Mouse (Mus musculus) myocyte (in vitro differentiated cells): ENCODE results near the gene Phkb.

Experiments used
- CEBPB ChIP-seq: IDR thresholded peaks from 2 replicates; pipeline ENCODE4 v1.6.1; 2011; ENCODE audit warnings: mild to moderate bottlenecking, moderate library complexity; ENCODE audit not compliant: poor library complexity, insufficient read depth, severe bottlenecking
- E2F4 ChIP-seq: IDR thresholded peaks from one replicate; pipeline ENCODE4 v1.6.1; 2011; ENCODE audit warnings: mild to moderate bottlenecking, control low read depth, moderate library complexity; ENCODE audit not compliant: insufficient read depth
- MAX ChIP-seq: IDR thresholded peaks from one replicate; pipeline ENCODE4 v1.6.1; 2011; ENCODE audit warnings: low read depth, mild to moderate bottlenecking, control low read depth
- POLR2A ChIP-seq: IDR thresholded peaks from one replicate; pipeline ENCODE4 v1.6.1; 2011; ENCODE audit warnings: low read depth, mild to moderate bottlenecking, control low read depth, moderate library complexity; ENCODE audit not compliant: insufficient read length
- POLR2AphosphoS2 ChIP-seq: IDR thresholded peaks from one replicate; pipeline ENCODE4 v1.6.1; 2011; ENCODE audit warnings: low read depth, control low read depth; ENCODE audit not compliant: insufficient read length
- REST ChIP-seq: IDR thresholded peaks from one replicate; pipeline ENCODE4 v1.6.1; 2011; ENCODE audit warnings: mild to moderate bottlenecking, control low read depth, moderate library complexity; ENCODE audit not compliant: insufficient read depth, insufficient read length
- SRF ChIP-seq: IDR thresholded peaks from one replicate; pipeline ENCODE4 v1.6.1; 2011; ENCODE audit warnings: low read depth; ENCODE audit not compliant: control insufficient read depth, insufficient read length
- USF1 ChIP-seq: IDR thresholded peaks from one replicate; pipeline ENCODE4 v1.6.1; 2011; ENCODE audit warnings: low read depth, mild to moderate bottlenecking, control low read depth, moderate library complexity

GRCm38 (mm10) chr8:86052003-86052402, 211.2 kb downstream of the Phkb start:
- TF ChIP-seq CEBPB: no peak
- no peak for TF ChIP-seq REST
- no peak for TF ChIP-seq POLR2A
- TF ChIP-seq MAX: no peak
- TF ChIP-seq SRF: no peak
- no peak for TF ChIP-seq USF1
- no peak for TF ChIP-seq E2F4
- no peak for TF ChIP-seq POLR2AphosphoS2
